Mouse (Mus musculus): Measurements from ENCODE around the gene Mta3. TPM values are rescaled to one million over a fixed set of nuclear protein-coding genes. Genes with fewer than 3 reads are reported as not detected.

Gene Mta3
- 28.5 and 33.0 TPM in 2 replicates for polyA plus RNA-seq (2012; rRNA removed)

DNA sequence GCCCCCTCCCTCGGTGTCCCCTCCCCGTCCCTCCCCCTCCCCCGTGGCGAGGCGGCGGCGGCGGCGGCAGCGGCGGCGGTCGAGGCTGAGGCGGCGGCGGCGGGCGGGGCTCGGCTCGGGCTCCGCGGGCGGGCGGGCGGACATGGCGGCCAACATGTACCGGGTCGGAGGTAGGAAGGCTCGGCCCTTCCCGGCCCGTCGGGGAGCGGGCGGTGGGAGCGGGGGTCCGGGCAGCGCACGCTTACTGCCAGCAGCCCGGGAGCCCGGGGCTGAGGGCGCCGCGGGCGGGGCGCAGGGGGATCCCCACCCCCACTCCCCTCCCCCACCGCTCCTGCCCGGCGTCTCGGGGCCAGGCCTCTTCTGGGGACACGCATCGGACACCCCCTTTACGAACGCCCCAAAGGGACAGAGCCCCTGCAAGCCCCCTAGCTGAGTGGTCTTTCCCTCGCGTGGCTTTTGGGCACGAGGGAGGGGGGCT lies at the start of gene Mta3:
Gene Mta3 (plus strand): TSS at position 48 of the 478 bp plus-strand sequence.
- Histone ChIP-seq H3K4me3 (ENCODE audit: insufficient read depth, low read depth, low read length) (peak within 1 kb of the TSS; percentile 96), H3K36me3 (ENCODE audit: control insufficient read depth, insufficient read depth, low read length) (no peaks in the 10 kb centered on the region), H3K4me1 (ENCODE audit: control insufficient read depth, insufficient read depth, low read length) (no peaks in the 10 kb centered on the region), H3K27me3 (replicated peaks; ENCODE audit: control insufficient read depth, insufficient read depth, low read length) (no peaks in the 10 kb centered on the region; the same call in 1 of the 2 replicates), H3K27ac (ENCODE audit: insufficient read depth, low read depth, low read length) (peak within 1 kb of the TSS; percentile 65)
- 2% methylated on average over 46 of the region's 56 CpGs for WGBS
- DNase-seq, result peak; percentile 63
- no peak for TF ChIP-seq POLR2A (IDR thresholded peaks at IDR 0.05; ENCODE audit: low read depth, low read length)
- TF ChIP-seq CTCF (conservative IDR thresholded peaks at IDR 0.05; ENCODE audit: insufficient read depth, insufficient read length, low read depth, low read length), result no peak

DNA sequence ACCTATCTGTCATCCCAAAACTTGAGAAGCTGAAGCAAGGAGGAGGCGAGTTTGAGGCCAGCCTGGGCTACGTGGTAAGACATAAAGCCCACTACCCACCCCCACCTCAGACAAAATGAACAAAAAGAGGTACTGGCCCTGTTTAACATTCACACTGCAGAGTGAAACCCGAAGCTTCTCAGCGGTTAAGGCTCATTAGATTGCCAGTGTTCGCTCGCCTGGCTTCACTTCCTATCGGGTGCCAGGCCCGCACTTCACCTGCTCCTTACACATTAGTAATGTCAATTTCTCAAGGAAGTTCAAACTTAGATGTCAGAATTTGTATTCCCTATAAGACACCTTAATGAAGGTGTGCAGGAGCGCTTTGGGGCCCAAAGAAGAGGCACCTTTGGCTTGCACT lies 48.6 kb upstream of the Mta3 start:
- Histone ChIP-seq H3K4me1 (ENCODE audit: control insufficient read depth, insufficient read depth, low read length) (no peaks in the 10 kb centered on the region), H3K4me3 (ENCODE audit: insufficient read depth, low read depth, low read length) (no peak overlapping the region), H3K27me3 (replicated peaks; ENCODE audit: control insufficient read depth, insufficient read depth, low read length) (no peaks in the 10 kb centered on the region), H3K27ac (ENCODE audit: insufficient read depth, low read depth, low read length) (no peak overlapping the region), H3K36me3 (ENCODE audit: control insufficient read depth, insufficient read depth, low read length) (no peaks in the 10 kb centered on the region)
- DNase-seq, result no peak
- 78% methylated on average over 9 of the region's 9 CpGs for WGBS
- TF ChIP-seq POLR2A (IDR thresholded peaks at IDR 0.05; ENCODE audit: low read depth, low read length) (no peak), CTCF (conservative IDR thresholded peaks at IDR 0.05; ENCODE audit: insufficient read depth, insufficient read length, low read depth, low read length) (no peak)

DNA sequence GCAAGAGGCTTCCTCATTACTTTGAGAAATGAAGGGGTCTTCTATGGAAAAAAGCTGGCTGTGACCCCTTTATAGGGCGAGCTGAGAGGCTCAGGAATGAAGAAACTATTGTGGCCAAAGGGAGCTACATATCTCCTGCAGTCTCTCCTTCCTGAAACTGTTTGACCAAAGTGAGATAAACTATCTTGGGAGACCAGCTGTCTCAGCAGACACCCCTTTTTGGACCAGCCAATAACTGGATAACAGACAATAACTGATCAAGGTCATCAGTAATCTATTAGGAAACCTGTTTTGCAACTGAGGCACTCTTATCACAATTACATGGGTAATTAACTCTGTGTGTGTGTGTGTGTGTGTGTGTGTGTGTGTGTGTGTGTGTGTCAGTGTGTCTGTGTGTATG lies 47.0 kb upstream of the Mta3 start:
- H3K4me3 ChIP-seq (ENCODE audit: insufficient read depth, low read depth, low read length), result no peak overlapping the region
- H3K27me3 ChIP-seq (replicated peaks; ENCODE audit: control insufficient read depth, insufficient read depth, low read length), result no peaks in the 10 kb centered on the region
- H3K36me3 ChIP-seq (ENCODE audit: control insufficient read depth, insufficient read depth, low read length), result no peaks in the 10 kb centered on the region
- no peak for DNase-seq
- TF ChIP-seq POLR2A (IDR thresholded peaks at IDR 0.05; ENCODE audit: low read depth, low read length) (no peak), CTCF (conservative IDR thresholded peaks at IDR 0.05; ENCODE audit: insufficient read depth, insufficient read length, low read depth, low read length) (no peak)
- no peak overlapping the region for H3K27ac ChIP-seq (ENCODE audit: insufficient read depth, low read depth, low read length)
- WGBS, result 90% methylated on average over 1 of the region's 1 CpGs
- no peaks in the 10 kb centered on the region for H3K4me1 ChIP-seq (ENCODE audit: control insufficient read depth, insufficient read depth, low read length)

DNA sequence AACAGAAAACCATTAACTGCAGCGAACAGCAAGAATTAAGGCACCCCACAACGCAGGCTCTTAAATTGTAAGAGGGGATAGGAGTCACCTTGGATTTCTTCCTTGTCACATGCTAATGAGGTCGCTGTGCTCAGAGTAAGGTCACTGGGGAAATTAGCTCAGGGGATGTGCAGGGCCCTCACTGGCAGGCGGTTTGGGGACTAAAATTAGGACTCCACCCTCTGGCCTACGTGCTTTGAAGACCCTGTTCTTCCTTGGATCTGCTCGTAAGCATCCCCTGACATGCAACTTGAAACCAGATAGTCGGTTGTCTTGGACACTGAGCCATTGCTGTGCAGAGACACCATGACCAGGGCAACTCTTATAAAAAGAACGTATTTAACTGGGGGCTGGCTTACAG lies 41.2 kb upstream of the Mta3 start:
- no peaks in the 10 kb centered on the region for H3K36me3 ChIP-seq (ENCODE audit: control insufficient read depth, insufficient read depth, low read length)
- no peak overlapping the region for H3K27ac ChIP-seq (ENCODE audit: insufficient read depth, low read depth, low read length)
- H3K4me1 ChIP-seq (ENCODE audit: control insufficient read depth, insufficient read depth, low read length), result no peaks in the 10 kb centered on the region
- H3K27me3 ChIP-seq (replicated peaks; ENCODE audit: control insufficient read depth, insufficient read depth, low read length), result no peaks in the 10 kb centered on the region
- WGBS, result 64% methylated on average over 8 of the region's 8 CpGs
- TF ChIP-seq POLR2A (IDR thresholded peaks at IDR 0.05; ENCODE audit: low read depth, low read length) (no peak), CTCF (conservative IDR thresholded peaks at IDR 0.05; ENCODE audit: insufficient read depth, insufficient read length, low read depth, low read length) (no peak)
- H3K4me3 ChIP-seq (ENCODE audit: insufficient read depth, low read depth, low read length), result no peak overlapping the region
- no peak for DNase-seq

DNA sequence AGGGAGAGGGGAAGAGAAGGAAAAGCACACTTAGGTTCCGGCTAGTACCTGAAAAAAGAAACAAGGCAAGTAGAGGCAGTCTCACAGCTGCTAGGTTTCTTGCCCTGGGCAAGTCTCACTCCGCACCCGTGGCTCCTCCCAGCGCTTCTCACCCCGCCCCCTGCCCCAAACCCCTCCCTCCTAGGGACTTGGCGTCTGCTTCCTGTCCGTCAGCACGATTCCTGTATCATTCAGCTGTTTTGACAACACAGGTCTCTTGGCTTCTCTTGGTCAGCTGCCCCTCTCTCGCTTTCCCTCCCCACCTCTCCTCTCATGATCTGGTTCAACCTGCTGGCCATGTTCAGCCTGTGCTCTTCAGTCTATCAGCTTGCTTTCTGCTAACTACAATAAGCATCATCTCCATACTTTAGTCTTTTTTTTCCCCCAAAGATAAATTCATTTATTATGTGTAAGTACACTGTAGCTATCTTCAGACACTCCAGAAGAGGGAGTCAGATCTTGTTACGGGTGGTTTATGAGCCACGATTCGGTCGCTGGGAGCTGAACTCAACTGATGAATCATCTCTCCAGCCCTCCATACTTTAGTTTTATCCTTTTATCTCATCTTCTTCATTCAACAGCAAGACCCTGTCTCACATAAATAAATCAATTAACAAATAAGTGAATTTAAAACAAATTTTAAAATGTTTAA lies 39.2 kb upstream of the Mta3 start:
- H3K36me3 ChIP-seq (ENCODE audit: control insufficient read depth, insufficient read depth, low read length), result no peaks in the 10 kb centered on the region
- no peak for DNase-seq
- no peaks in the 10 kb centered on the region for H3K4me1 ChIP-seq (ENCODE audit: control insufficient read depth, insufficient read depth, low read length)
- TF ChIP-seq CTCF (conservative IDR thresholded peaks at IDR 0.05; ENCODE audit: insufficient read depth, insufficient read length, low read depth, low read length) (no peak), POLR2A (IDR thresholded peaks at IDR 0.05; ENCODE audit: low read depth, low read length) (no peak)
- no peak overlapping the region for H3K27ac ChIP-seq (ENCODE audit: insufficient read depth, low read depth, low read length)
- no peak overlapping the region for H3K4me3 ChIP-seq (ENCODE audit: insufficient read depth, low read depth, low read length)
- WGBS, result 68% methylated on average over 13 of the region's 13 CpGs
- H3K27me3 ChIP-seq (replicated peaks; ENCODE audit: control insufficient read depth, insufficient read depth, low read length), result no peaks in the 10 kb centered on the region

DNA sequence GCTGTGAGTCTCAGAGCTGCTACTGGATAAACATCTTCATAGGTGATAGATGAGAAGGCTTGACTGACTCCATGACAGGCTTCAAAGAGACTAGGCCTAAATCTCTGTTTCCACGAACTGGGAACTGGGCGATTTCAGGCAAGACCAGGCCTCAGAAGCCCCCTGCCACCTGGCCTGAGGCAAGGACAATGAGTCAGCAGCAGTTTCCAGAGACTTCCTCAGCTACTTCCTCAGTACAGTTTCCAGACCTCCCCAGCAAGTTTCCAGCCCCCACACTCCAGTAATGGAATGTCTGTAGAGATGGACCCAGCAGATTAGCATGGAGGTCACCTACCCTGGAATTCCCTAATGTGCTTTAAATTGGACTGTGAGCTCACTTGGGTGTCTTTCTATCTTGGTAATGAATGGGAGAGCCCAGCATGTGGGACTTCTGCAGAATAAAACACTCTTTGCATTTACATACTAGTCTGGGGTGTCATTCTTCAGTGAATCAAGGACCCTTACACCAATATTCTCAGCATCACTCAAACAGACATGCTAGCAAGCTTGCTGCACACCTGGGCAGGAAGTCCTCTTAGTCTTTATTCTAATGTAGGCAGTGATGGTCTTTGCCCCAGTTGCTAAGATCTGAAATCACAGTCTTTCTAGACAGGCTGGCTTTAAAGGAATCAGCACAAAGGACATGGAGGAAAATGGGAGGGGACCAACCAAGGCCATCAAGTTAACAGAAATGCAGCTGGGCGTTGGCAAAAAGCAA lies 37.9 kb upstream of the Mta3 start:
- TF ChIP-seq POLR2A (IDR thresholded peaks at IDR 0.05; ENCODE audit: low read depth, low read length), result no peak
- no peak for TF ChIP-seq CTCF (conservative IDR thresholded peaks at IDR 0.05; ENCODE audit: insufficient read depth, insufficient read length, low read depth, low read length)
- 80% methylated on average over 3 of the region's 3 CpGs for WGBS
- no peaks in the 10 kb centered on the region for H3K4me1 ChIP-seq (ENCODE audit: control insufficient read depth, insufficient read depth, low read length)

DNA sequence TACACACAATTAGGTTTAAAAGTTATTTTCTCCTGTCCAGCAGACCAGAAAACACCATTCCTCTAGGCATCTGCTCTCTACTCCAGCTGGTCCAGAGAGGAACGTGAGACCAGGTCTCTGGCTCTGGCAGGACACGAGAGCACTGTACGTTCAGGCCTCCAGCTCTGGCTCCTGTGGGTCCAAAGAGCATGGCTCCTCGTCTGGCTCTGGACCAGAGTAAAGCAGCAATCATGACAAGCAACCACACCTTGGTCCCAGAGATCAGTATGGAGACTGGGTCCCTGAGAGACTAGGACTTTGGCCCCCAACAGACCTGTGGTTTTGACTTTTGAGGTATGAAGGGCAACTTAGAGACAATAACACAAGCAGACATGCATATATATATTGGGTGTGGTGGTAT lies 33.3 kb upstream of the Mta3 start:
- no peaks in the 10 kb centered on the region for H3K27me3 ChIP-seq (replicated peaks; ENCODE audit: control insufficient read depth, insufficient read depth, low read length)
- DNase-seq, result peak; percentile 39
- H3K27ac ChIP-seq (ENCODE audit: insufficient read depth, low read depth, low read length), result no peak overlapping the region
- no peaks in the 10 kb centered on the region for H3K36me3 ChIP-seq (ENCODE audit: control insufficient read depth, insufficient read depth, low read length)
- H3K4me3 ChIP-seq (ENCODE audit: insufficient read depth, low read depth, low read length), result no peak overlapping the region
- TF ChIP-seq POLR2A (IDR thresholded peaks at IDR 0.05; ENCODE audit: low read depth, low read length) (no peak), CTCF (conservative IDR thresholded peaks at IDR 0.05; ENCODE audit: insufficient read depth, insufficient read length, low read depth, low read length) (no peak)
- whole genome bisulfite sequencing, result 53% methylated on average over 4 of the region's 4 CpGs
- H3K4me1 ChIP-seq (ENCODE audit: control insufficient read depth, insufficient read depth, low read length), result no peaks in the 10 kb centered on the region

More for the DNA sequence above, 37.9 kb upstream of the Mta3 start:
- no peaks in the 10 kb centered on the region for H3K36me3 ChIP-seq (ENCODE audit: control insufficient read depth, insufficient read depth, low read length)
- no peak overlapping the region for H3K27ac ChIP-seq (ENCODE audit: insufficient read depth, low read depth, low read length)
- H3K4me3 ChIP-seq (ENCODE audit: insufficient read depth, low read depth, low read length), result no peak overlapping the region
- no peak for DNase-seq
- H3K27me3 ChIP-seq (replicated peaks; ENCODE audit: control insufficient read depth, insufficient read depth, low read length), result no peaks in the 10 kb centered on the region

All from kidney, adult 2 months (tissue).